Mouse (Mus musculus) gastrocnemius, postnatal 14 days (tissue): Measurements from ENCODE around the gene Reln. TPM values are rescaled to one million over a fixed set of nuclear protein-coding genes. Genes with fewer than 3 reads are reported as not detected.

Source experiments
- DNase-seq: peaks from one replicate; pipeline ENCODE4 v3.0.0; 2021; ENCODE audit warnings: mixed read lengths
- intact Hi-C: fragments of 180-260 bp; cut with DNase I; formaldehyde crosslinking; loops from one replicate; pipeline ENCODE4 v1.15.1; 2025; ENCODE audit warnings: low total_unique reads
- long read RNA-seq, 2 experiments: library from polyadenylated mRNA; stranded (forward); transcript quantifications; one replicate each; pipeline ENCODE4 v2.0.0; 2021
- total RNA-seq, 2 experiments: library from RNA; stranded (reverse); gene quantifications; 2 replicates each; pipeline ENCODE4 v1.2.3; 2021

Reln gene
- 1 to 10 TPM; 2.0 to 5.1 TPM for total RNA-seq
- long read RNA-seq, experiment 1 = 0 reads
- long read RNA-seq, experiment 2, partial matches to known transcripts = 1 of 1 reads
- long read RNA-seq, experiment 2, other reads (novel, unspliced or antisense) = 0 of 1 reads

- DNase-seq = no peak
- intact Hi-C loops = no loop called here
Observed at GRCm38 (mm10) chr5:22344556-22344975, at the start of gene Reln. Gene Reln, minus strand, starts transcription at chr5:22344702.

- intact Hi-C loops = no loop called here
- no peak for DNase-seq
Observed at GRCm38 (mm10) chr5:22388502-22388901, 44.0 kb upstream of the Reln start.

GRCm38 (mm10) chr5:22360510-22360909 is 16.0 kb upstream of the Reln start:
- intact Hi-C loops = no loop called here
- no peak for DNase-seq

- no peak for DNase-seq
- intact Hi-C loops = no loop called here
Observed at GRCm38 (mm10) chr5:22348412-22348811, 3.9 kb upstream of the Reln start.

- no peak for DNase-seq
- intact Hi-C loops = no loop called here
Observed at GRCm38 (mm10) chr5:22347732-22348131, 3.2 kb upstream of the Reln start.

GRCm38 (mm10) chr5:22345894-22346635 is 1.6 kb upstream of the Reln start:
- no peak for DNase-seq
- intact Hi-C loops = no loop called here

- DNase-seq = no peak
- intact Hi-C loops = no loop called here
Observed at GRCm38 (mm10) chr5:22344976-22345651, 612 bp upstream of the Reln start.

GRCm38 (mm10) chr5:22343843-22344555 is 503 bp downstream of the Reln start:
- peak; percentile 8 for DNase-seq
- intact Hi-C loops = no loop called here

GRCm38 (mm10) chr5:22343536-22343842 is 1.0 kb downstream of the Reln start:
- intact Hi-C loops = no loop called here
- DNase-seq = no peak

GRCm38 (mm10) chr5:22342461-22342860 is 2.0 kb downstream of the Reln start:
- DNase-seq = no peak
- intact Hi-C loops = no loop called here

- intact Hi-C loops = no loop called here
Observed at GRCm38 (mm10) chr5:22340991-22341390, 3.5 kb downstream of the Reln start.

GRCm38 (mm10) chr5:22335408-22335807 is 9.1 kb downstream of the Reln start:
- intact Hi-C loops = no loop called here
- DNase-seq = no peak

More at GRCm38 (mm10) chr5:22340991-22341390, 3.5 kb downstream of the Reln start:
- no peak for DNase-seq

GRCm38 (mm10) chr5:22330802-22331201 is 13.7 kb downstream of the Reln start:
- intact Hi-C loops = no loop called here
- DNase-seq = no peak

- no peak for DNase-seq
- intact Hi-C loops = loop anchor here (10.0 kb wide), 1 partner anchor 344 kb away; no protein-coding TSS in a partner anchor
Observed at GRCm38 (mm10) chr5:22328431-22329359, 15.8 kb downstream of the Reln start.

GRCm38 (mm10) chr5:22327170-22327569 is 17.3 kb downstream of the Reln start:
- DNase-seq = no peak
- intact Hi-C loops = loop anchor here (10.0 kb wide), 1 partner anchor 342 kb away; no protein-coding TSS in a partner anchor

GRCm38 (mm10) chr5:22323801-22324200 is 20.7 kb downstream of the Reln start:
- intact Hi-C loops = loop anchor here (10.0 kb wide), 1 partner anchor 339 kb away; no protein-coding TSS in a partner anchor
- DNase-seq = no peak

- intact Hi-C loops = no loop called here
- no peak for DNase-seq
Observed at GRCm38 (mm10) chr5:22317807-22318206, 26.7 kb downstream of the Reln start.

GRCm38 (mm10) chr5:22316471-22316870 is 28.0 kb downstream of the Reln start:
- DNase-seq = no peak
- intact Hi-C loops = no loop called here

GRCm38 (mm10) chr5:22315990-22316389 is 28.5 kb downstream of the Reln start:
- intact Hi-C loops = no loop called here
- no peak for DNase-seq
